Mouse (Mus musculus) heart, embryonic 11.5 days (tissue): ENCODE results near the gene Cdkn2d. TPM values are rescaled to one million over a fixed set of nuclear protein-coding genes. Genes with fewer than 3 reads are reported as not detected.

Source experiments
- ATAC-seq: fragments of 200-750 bp; cut with Nextera tagmentation; replicated peaks from 2 replicates; pipeline ENCODE4 v1.8.0; 2017; ENCODE audit warnings: moderate library complexity; ENCODE audit not compliant: insufficient number of reproducible peaks, low FRiP score, low TSS enrichment
- H3K27ac ChIP-seq: fragments of 300-500 bp; sonication (generic); 2 replicates; pipeline ENCODE4 v1.5.1; 2014; ENCODE audit warnings: mild to moderate bottlenecking, low read depth, low read length
- H3K27me3 ChIP-seq: fragments of 300-500 bp; sonication (generic); 2 replicates; pipeline ENCODE4 v1.6.1; 2014; ENCODE audit warnings: mild to moderate bottlenecking, low read length, mixed read lengths; ENCODE audit not compliant: control insufficient read depth, insufficient read depth
- H3K36me3 ChIP-seq: fragments of 300-500 bp; sonication (generic); 2 replicates; pipeline ENCODE4 v1.6.1; 2014; ENCODE audit warnings: mild to moderate bottlenecking, low read length, moderate library complexity, mixed read lengths; ENCODE audit not compliant: control insufficient read depth, insufficient read depth
- H3K4me1 ChIP-seq: fragments of 300-500 bp; sonication (generic); 2 replicates; pipeline ENCODE4 v1.6.1; 2014; ENCODE audit warnings: low read length; ENCODE audit not compliant: control insufficient read depth, insufficient read depth
- H3K4me2 ChIP-seq: fragments of 300-500 bp; sonication (generic); 2 replicates; pipeline ENCODE4 v1.6.1; 2014; ENCODE audit warnings: mild to moderate bottlenecking, moderate library complexity
- H3K4me3 ChIP-seq: fragments of 300-500 bp; sonication (generic); 2 replicates; pipeline ENCODE4 v1.5.1; 2014; ENCODE audit warnings: low read depth, low read length
- H3K9ac ChIP-seq: fragments of 300-500 bp; sonication (generic); 2 replicates; pipeline ENCODE4 v1.6.1; 2014; ENCODE audit warnings: mild to moderate bottlenecking, low read depth, low read length, moderate library complexity
- H3K9me3 ChIP-seq: fragments of 300-500 bp; sonication (generic); replicated peaks from 2 replicates; pipeline ENCODE4 v1.6.1; 2016; ENCODE audit warnings: low read length; ENCODE audit not compliant: control insufficient read depth
- WGBS: fragments of 180-500 bp; shearing (Covaris S2); extraction: QIAGEN DNeasy Blood & Tissue Kit; methylation state at CpG from one replicate; pipeline ENCODE4 v1.1.7; 2014; ENCODE audit not compliant: insufficient replicate concordance; 5-methylcytosine and 5-hydroxymethylcytosine counted together
- polyA plus RNA-seq: library from polyadenylated mRNA; unstranded; fragments of >200 nt; fragmentation: Nextera tagmentation; extraction: Ambion mirVana; gene quantifications from 2 replicates; pipeline ENCODE4 v1.2.1, GENCODE M21; 2014

Gene Cdkn2d
- polyA plus RNA-seq, 1 experiment from 2014 or later: 88.4 TPM

- Histone ChIP-seq H3K36me3 (no peaks in the 10 kb centered on the region), H3K27me3 (peaks cover 35% of the 10 kb centered on the region), H3K9ac (no peak overlapping the region), H3K4me3 (no peak overlapping the region), H3K4me1 (peaks cover 25% of the 10 kb centered on the region), H3K9me3 (no peaks in the 10 kb centered on the region), H3K4me2 (no peak overlapping the region), H3K27ac (no peak overlapping the region)
- WGBS: 6% methylated on average over 11 of the region's 11 CpGs
- no peak for ATAC-seq
Measured at GRCm38 (mm10) chr9:21241343-21241742, 49.9 kb downstream of the Cdkn2d start.

GRCm38 (mm10) chr9:21239465-21239848 is 51.8 kb downstream of the Cdkn2d start:
- peaks cover 18% of the 10 kb centered on the region for H3K4me1 ChIP-seq
- peaks cover 8% of the 10 kb centered on the region; the same call in 1 of the 2 replicates for H3K36me3 ChIP-seq
- H3K9me3 ChIP-seq: no peaks in the 10 kb centered on the region
- no peak for ATAC-seq
- H3K4me3 ChIP-seq: peak overlapping the region; percentile 77
- peak overlapping the region; percentile 90 for H3K27ac ChIP-seq
- H3K27me3 ChIP-seq: peaks cover 17% of the 10 kb centered on the region
- H3K4me2 ChIP-seq: peak overlapping the region; percentile 76
- peak overlapping the region; percentile 95 for H3K9ac ChIP-seq
- 36% methylated on average over 4 of the region's 4 CpGs for WGBS

GRCm38 (mm10) chr9:21238733-21239464 is 52.3 kb downstream of the Cdkn2d start, which contains the start of gene Keap1:
Keap1 (minus strand) TSS chr9:21239361.
- Histone ChIP-seq H3K4me2 (peak within 1 kb of the TSS; percentile 76), H3K27ac (peak within 1 kb of the TSS; percentile 90), H3K36me3 (peaks cover 8% of the 10 kb centered on the region; the same call in 1 of the 2 replicates), H3K27me3 (peaks cover 12% of the 10 kb centered on the region), H3K4me1 (peaks cover 12% of the 10 kb centered on the region), H3K9ac (peak within 1 kb of the TSS; percentile 95), H3K9me3 (no peaks in the 10 kb centered on the region), H3K4me3 (peak within 1 kb of the TSS; percentile 77)
- ATAC-seq: peak; percentile 86
- 1% methylated on average over 70 of the region's 90 CpGs for WGBS

Other genes with a start within 250 kb of the Cdkn2d start
- gene Zglp1, start 224.3 kb downstream of the Cdkn2d start, polyA plus RNA-seq: 0.28 and 1.8 TPM in 2 replicates
- gene Gm49373, start 218.3 kb downstream of the Cdkn2d start, polyA plus RNA-seq: 0.31 and 0.44 TPM in 2 replicates
- 52.9 and 58.2 TPM in 2 replicates for gene Fdx1l, start 217.8 kb downstream of the Cdkn2d start, polyA plus RNA-seq
- 1.2 and 1.9 TPM in 2 replicates for gene Gm38431, start 199.4 kb downstream of the Cdkn2d start, polyA plus RNA-seq
- 53.6 and 57.8 TPM in 2 replicates for gene Raver1, start 199.4 kb downstream of the Cdkn2d start, polyA plus RNA-seq
- gene Tyk2, start 160.2 kb downstream of the Cdkn2d start, polyA plus RNA-seq: 9.4 and 10.9 TPM in 2 replicates
- 254 and 266 TPM in 2 replicates for gene Cdc37, start 141.4 kb downstream of the Cdkn2d start, polyA plus RNA-seq
- 7.6 and 8.3 TPM in 2 replicates for gene Pde4a, start 125.7 kb downstream of the Cdkn2d start, polyA plus RNA-seq
- 22.3 and 35.7 TPM in 2 replicates for gene Keap1, start 52.0 kb downstream of the Cdkn2d start, polyA plus RNA-seq
- 0.11 and 0.31 TPM in 2 replicates for gene S1pr5, start 43.0 kb downstream of the Cdkn2d start, polyA plus RNA-seq
- gene Atg4d, start 26.1 kb downstream of the Cdkn2d start, polyA plus RNA-seq: 45.5 and 48.2 TPM in 2 replicates
- gene Kri1, start 3.4 kb downstream of the Cdkn2d start, polyA plus RNA-seq: 9.9 and 12.3 TPM in 2 replicates
- gene Ap1m2, start 20.9 kb upstream of the Cdkn2d start, polyA plus RNA-seq: 0.55 and 1.1 TPM in 2 replicates
- 62.3 and 70.0 TPM in 2 replicates for gene Slc44a2, start 29.3 kb upstream of the Cdkn2d start, polyA plus RNA-seq
- 120 and 138 TPM in 2 replicates for gene Ilf3, start 76.5 kb upstream of the Cdkn2d start, polyA plus RNA-seq
- 24.2 and 31.7 TPM in 2 replicates for gene Qtrt1, start 120.4 kb upstream of the Cdkn2d start, polyA plus RNA-seq
- gene Dnm2, start 133.5 kb upstream of the Cdkn2d start, polyA plus RNA-seq: 62.7 and 68.1 TPM in 2 replicates
- 79.8 and 80.9 TPM in 2 replicates for gene Tmed1, start 218.8 kb upstream of the Cdkn2d start, polyA plus RNA-seq
- 1.5 and 1.7 TPM in 2 replicates for gene AB124611, start 234.8 kb upstream of the Cdkn2d start, polyA plus RNA-seq